Mouse (Mus musculus) T-helper 2 cell (primary cell): ENCODE measurements around the gene Ssrp1.

ENCODE experiments used
- in situ Hi-C: fragments of 300-600 bp; cut with MboI, MseI; formaldehyde crosslinking; loops from one replicate; pipeline ENCODE4 v1.15.1; 2025; ENCODE audit warnings: high pct_unique_total_duplicates

Gene Ssrp1

DNA sequence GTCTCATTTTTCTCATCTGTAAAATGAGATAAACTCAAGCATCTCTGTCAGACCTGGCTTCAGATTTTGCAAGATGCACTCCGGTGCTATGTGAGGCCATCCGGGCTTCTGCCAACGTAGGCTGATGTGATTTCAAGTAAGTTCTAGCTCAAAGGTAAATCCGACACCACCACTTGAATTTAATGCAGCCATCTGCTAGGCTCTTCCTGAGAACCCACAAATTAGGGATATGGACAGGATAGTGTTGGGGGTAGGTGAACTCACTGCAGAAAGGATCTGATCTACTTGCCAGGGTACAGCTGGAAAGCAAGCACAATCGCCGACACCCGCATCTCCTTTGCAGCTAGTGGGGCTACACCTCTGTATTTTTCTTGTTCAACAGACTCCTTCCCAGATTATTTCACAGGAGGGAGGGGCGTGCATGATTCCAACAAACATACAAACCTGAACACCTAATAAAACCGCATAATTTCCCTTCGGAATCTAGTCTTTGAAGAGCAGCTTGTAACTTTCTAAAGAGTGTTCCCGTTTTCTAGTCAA, 457 bp upstream of the Ssrp1 start:
- in situ Hi-C loops: loop anchor here (5.0 to 25.0 kb wide), 2 partner anchors 199 to 1399 kb away; partner anchors contain the start of genes Slc43a1 and Zc3h15

DNA sequence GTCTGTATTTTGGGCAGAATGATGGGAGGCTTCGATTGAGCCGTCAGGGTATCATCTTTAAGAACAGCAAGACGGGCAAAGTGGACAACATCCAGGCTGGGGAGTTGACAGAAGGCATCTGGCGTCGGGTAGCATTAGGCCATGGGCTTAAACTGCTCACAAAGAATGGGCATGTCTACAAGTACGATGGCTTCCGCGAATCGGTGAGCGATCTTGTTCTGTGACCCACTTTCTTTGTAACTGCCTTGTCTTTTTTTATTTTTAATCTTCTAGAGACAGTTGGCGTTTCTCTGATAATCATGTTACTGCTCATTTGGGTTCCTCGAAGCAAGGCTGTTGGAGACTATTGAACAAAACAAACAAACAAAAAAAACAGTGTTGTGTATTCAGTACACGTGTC, 1.3 kb downstream of the Ssrp1 start:
- in situ Hi-C loops: loop anchor here (5.0 to 25.0 kb wide), 2 partner anchors 201 to 1401 kb away; partner anchors contain the start of genes Slc43a1 and Zc3h15

DNA sequence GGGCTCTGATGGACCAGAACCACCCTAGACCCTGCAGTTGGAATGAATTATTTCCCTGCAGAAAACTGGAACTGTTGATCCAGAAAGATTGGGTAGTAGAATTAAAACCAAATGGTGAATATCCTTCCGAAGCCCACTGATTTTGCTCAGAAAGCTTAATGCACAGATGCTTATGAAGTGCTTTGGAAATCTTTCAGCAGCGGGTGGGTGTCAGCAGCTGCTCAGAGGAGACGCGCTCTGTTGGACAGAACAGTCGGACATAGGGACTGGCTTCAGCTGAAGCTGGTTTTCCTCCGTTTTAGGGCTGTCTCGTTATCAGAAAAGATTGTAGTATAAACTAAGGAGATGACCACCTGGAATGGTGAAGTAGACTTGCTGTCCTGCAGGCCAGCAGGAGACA, 6.6 kb downstream of the Ssrp1 start:
- in situ Hi-C loops: loop anchor here (10.0 to 25.0 kb wide), 2 partner anchors 99 to 1406 kb away; partner anchors contain the start of gene Zc3h15

DNA sequence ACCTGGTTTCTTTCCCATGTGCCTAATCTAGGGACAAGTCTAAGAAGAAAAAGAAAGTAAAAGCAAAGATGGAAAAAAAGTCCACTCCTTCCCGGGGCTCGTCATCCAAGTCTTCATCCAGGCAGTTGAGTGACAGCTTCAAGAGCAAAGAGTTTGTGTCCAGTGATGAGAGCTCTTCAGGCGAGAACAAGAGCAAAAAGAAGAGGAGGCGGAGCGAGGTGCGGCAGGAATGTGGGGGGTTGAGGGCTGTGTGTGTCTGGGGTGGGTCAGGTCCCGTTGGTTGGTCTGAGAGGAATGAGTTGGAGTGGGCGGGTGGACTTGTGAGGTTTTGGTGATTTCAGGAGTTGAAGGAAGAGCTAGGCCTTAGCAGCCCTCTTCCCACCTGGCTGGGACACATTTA, 9.2 kb downstream of the Ssrp1 start:
- in situ Hi-C loops: loop anchor here (10.0 to 25.0 kb wide), 2 partner anchors 101 to 1409 kb away; partner anchors contain the start of gene Zc3h15

DNA sequence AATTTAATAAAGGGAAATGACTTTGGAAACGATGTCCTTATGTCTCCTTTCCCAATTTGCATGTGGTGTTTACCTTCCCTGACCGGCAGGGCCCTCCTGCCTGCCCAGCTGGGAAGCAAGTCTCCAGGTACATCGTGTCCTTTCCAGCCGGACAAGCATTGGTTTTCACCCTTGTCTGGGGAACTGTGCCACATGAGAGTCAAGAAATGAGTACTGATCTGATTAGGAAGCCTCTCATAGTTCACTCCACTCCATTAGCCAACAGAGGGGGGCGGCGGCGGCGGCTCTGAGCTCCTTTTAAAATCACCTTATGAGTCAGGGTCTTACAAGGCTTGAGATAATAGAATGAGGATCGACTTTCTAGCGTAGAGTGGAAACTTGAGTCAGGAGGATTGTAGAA, 10.0 kb downstream of the Ssrp1 start:
- in situ Hi-C loops: loop anchor here (10.0 to 25.0 kb wide), 2 partner anchors 102 to 1410 kb away; partner anchors contain the start of gene Zc3h15

DNA sequence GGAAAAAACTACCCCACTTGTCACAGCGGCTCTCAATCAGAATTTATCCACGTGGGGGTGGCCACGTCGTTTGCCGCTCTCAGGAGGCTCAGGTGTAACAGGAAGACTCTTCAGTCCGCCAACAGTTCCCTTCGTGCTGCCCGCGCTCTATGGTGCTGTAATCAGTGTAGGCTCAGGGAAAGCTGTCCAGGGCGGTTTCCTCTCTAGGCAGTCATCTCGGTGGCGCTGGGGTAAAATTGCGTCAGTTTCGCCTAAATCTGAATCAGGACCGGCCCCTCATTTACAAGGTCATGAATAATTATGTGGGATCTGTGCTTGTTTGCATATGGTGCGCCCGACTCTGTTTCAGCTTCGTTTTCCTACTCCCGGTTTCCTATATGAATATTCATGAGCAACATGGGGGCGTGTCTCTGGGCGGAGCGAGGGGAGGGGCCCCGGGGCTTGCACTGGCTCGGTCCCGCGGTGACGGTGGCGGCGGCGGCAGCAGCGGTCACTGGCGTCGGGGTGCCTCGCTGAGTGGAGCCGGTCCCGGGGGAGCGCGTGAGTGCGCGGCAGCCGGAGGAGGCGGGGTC, 10.6 kb downstream of the Ssrp1 start, which contains the start of gene Tnks1bp1:
Gene Tnks1bp1, plus strand, starts transcription at position 427 of the 572 bp plus-strand sequence.
- in situ Hi-C loops: loop anchor here (10.0 to 25.0 kb wide), 2 partner anchors 103 to 1410 kb away; partner anchors contain the start of gene Zc3h15

- in situ Hi-C loops: loop anchor here (10.0 to 25.0 kb wide), 2 partner anchors 103 to 1411 kb away; partner anchors contain the start of gene Zc3h15
These were observed 11.2 kb downstream of the Ssrp1 start for GRCm38 (mm10) chr2:85048168-85048751.

- in situ Hi-C loops: loop anchor here (10.0 to 25.0 kb wide), 2 partner anchors 104 to 1412 kb away; partner anchors contain the start of gene Zc3h15
These were observed 12.2 kb downstream of the Ssrp1 start for GRCm38 (mm10) chr2:85049277-85049676.

DNA sequence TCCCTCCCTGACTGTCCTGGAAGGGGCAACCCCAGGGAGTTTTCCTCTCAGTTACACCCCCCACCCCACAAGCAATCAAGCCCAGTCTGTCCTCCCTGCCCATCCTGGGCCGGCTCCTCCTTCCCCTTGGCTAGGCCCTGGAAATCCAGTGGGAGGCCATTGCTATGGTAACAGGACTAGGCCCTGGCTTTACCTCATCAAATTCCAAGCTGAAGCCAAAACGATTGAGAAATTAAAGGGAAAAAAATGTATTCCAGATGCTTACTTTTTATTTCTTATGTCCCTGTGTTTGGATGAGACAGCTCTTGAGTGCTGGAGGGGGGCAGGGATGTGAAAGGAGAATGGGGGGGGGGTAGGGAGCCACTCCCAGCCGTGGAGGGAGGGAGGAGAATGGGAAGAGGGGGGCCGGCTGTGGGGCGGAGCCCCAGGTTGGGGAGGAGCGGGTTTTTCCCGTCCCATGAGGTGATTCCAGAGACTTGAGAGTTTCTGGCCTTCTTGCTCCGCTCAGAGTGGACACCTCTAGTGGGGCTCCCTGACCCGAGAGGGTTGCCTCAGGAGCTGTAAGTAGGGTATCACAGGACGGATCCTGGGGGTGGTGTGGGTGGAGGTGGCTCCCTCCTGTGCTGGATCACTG, 13.1 kb downstream of the Ssrp1 start:
- in situ Hi-C loops: no loop called here

GRCm38 (mm10) chr2:85050746-85051145, 13.7 kb downstream of the Ssrp1 start:
- in situ Hi-C loops: no loop called here

GRCm38 (mm10) chr2:85053192-85053816, 16.3 kb downstream of the Ssrp1 start:
- in situ Hi-C loops: no loop called here

DNA sequence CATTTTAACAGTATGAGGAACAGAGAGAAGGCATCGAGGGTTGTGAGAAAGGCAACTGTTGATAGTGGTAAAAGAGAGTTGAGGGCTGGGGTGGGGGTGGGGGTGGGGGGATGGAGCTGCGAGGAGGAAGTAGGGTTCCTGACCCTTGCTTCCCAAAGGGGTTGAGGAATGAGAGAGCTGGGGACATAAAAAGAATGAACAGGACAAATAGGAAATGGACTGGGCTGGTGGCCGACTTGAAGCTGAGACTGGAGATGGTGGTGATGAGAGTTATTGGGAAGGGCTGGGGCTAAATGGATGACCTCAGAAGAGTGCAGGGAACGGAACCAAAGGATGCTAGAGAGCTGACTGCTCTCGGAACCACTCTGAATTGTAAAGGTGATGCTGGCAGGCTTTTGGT, 19.7 kb downstream of the Ssrp1 start:
- in situ Hi-C loops: no loop called here

DNA sequence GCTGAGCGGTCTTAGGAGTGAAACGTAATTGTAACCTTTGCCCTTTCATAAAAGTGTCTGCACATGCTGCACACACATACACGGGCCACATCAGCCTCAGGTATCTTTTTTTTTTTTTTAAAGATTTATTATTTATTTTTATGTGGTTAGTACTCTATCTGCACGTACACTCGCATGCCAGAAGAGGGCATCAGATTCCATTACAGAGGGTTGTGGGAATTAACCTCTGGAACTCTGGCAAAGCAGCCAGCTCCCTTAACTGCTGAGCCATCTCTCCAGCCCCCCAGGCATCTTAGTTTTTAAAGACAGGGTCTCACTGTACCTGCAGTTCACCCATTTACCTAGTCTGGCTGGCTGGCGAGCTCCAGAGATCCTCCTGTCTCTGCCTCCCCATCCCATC, 22.6 kb downstream of the Ssrp1 start:
- in situ Hi-C loops: no loop called here

DNA sequence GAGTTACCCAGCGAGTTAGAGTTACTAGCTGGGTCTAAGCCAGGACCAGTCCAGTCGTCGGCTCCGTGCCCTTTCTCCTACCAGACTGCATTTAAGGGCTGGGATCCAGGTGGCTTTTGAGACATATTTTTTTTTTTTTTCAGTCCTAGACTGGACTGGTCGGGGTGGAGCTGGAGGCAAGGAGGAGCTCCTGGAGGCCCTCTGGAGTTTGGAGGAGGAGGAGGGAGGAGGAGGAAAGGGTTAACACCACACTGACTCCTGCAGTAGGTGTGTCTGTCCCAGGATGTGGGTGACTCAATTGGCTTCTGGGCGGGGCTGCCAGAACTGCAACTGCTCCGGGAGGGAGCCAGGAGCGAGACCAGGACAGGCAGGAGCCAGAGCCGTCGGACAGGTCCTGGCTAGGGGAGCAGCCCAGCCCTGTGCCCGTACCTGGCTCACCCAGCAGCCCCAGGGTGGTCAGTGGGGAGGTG, 23.6 kb downstream of the Ssrp1 start:
- in situ Hi-C loops: no loop called here

- in situ Hi-C loops: no loop called here
These were observed 24.1 kb downstream of the Ssrp1 start for GRCm38 (mm10) chr2:85061107-85061541.

DNA sequence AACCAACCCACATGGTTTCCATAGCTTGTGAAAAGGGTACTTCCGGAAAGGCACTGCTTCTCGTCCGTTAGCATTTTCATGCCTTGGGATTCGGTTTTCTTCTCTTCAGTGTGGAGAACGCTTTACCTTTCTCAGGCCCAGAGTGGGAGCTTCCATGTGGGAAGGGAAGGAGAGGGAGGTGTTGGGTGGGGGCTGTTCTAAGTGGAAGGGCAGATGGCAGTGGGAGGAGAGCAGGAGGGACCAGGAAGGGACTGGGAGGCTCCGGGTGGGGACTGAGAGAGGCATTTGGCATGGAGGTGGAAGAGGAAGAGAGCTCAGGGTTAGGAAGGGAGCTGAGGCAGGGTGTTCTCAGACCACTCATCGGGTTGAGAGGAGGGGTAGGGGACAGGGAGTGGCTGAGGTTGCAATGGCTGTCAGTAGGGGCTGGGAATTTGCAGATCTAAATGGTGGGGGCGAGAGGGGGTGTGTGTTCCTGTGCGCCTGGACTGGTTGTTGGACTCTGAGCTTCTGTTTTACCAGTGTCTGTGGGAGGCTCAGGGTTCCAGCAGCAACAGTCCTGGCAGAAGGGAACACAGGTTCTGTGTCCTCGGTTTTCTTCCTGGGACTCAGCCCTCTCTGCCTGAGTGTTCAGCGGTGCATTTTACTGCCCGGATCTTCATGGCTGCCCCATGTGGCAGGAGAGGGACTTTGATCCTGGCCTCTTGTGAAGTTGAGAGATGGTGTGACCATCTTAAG, 28.3 kb downstream of the Ssrp1 start:
- in situ Hi-C loops: no loop called here

DNA sequence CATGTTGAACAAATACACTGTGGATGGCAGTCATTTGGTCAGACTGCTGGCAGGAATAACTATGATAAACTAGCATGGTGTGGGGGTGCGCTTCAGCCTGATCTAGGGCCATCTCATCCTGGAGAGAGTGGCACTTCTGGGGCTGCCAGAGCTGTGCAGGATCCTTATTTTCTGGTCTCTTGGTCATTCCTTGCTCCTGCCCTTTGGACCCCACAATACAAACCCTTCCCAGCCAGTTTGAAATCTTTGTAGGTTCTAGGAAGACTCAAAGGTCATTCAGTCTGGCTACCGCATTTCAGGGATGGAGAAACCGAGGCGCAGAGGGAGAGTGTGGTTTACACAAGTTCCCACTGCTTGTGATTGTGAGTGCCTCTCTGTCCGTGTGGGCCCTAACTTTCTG, 29.9 kb downstream of the Ssrp1 start:
- in situ Hi-C loops: no loop called here

GRCm38 (mm10) chr2:85067903-85068625, 31.0 kb downstream of the Ssrp1 start:
- in situ Hi-C loops: no loop called here

DNA sequence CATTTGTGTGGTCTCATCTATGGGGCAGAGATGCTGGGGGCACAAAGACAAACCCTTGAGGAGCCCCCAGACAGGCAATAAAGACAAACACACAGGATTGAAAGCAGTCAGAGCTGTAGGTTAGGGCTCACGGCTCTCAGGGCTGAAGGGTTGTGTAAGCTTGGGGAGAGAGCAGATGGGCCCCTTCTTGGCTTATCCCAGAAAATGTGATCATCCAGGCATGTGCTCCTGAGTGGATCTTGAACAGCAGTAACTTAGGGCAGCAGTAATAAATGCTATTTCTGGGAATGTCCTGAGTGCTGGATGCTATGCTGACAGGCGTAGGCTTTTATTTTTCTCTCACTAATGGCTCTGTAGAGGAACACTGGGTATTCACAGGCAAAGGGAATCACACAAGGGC, 31.6 kb downstream of the Ssrp1 start:
- in situ Hi-C loops: no loop called here

GRCm38 (mm10) chr2:85070086-85070485, 33.1 kb downstream of the Ssrp1 start:
- in situ Hi-C loops: no loop called here
